Mouse (Mus musculus) midbrain, postnatal 0 days (tissue): ENCODE results near the gene Adora3. TPM values are rescaled to one million over a fixed set of nuclear protein-coding genes. Genes with fewer than 3 reads are reported as not detected.
"Not testable (repeated sequence)": the region's sequence is repeated elsewhere in the genome, so short reads cannot be mapped to it uniquely, and the experiment has no call there.

Experiments
- ATAC-seq: fragments of 200-750 bp; cut with Nextera tagmentation; 2 replicates; pipeline ENCODE4 v1.8.0; 2017; ENCODE audit warnings: moderate number of reproducible peaks, mild to moderate bottlenecking, moderate TSS enrichment, moderate library complexity; ENCODE audit not compliant: low FRiP score
- DNase-seq: peaks from one replicate; pipeline ENCODE4 v3.0.0-alpha.2; 2015; ENCODE audit warnings: low spot score
- H3K27ac ChIP-seq: fragments of 300-500 bp; sonication (generic); 2 replicates; pipeline ENCODE4 v1.5.1; 2014; ENCODE audit warnings: low read depth, mild to moderate bottlenecking, low read length, mixed read lengths
- H3K27me3 ChIP-seq: fragments of 300-500 bp; sonication (generic); 2 replicates; pipeline ENCODE4 v1.6.1; 2014; ENCODE audit warnings: low read length, control low read depth, mixed read lengths; ENCODE audit not compliant: insufficient read depth
- H3K36me3 ChIP-seq: fragments of 300-500 bp; sonication (generic); 2 replicates; pipeline ENCODE4 v1.6.1; 2014; ENCODE audit warnings: low read length, control low read depth, mixed read lengths; ENCODE audit not compliant: insufficient read depth
- H3K4me1 ChIP-seq: fragments of 300-500 bp; sonication (generic); 2 replicates; pipeline ENCODE4 v1.6.1; 2014; ENCODE audit warnings: mild to moderate bottlenecking, control low read depth, antibody characterized with exemption, low read length, mixed read lengths; ENCODE audit not compliant: insufficient read depth
- H3K4me2 ChIP-seq: fragments of 300-500 bp; sonication (generic); 2 replicates; pipeline ENCODE4 v1.6.1; 2014; ENCODE audit warnings: low read depth, mild to moderate bottlenecking, low read length, mixed read lengths; ENCODE audit not compliant: poor library complexity, severe bottlenecking
- H3K4me3 ChIP-seq: fragments of 300-500 bp; sonication (generic); 2 replicates; pipeline ENCODE4 v1.5.1; 2014; ENCODE audit warnings: low read depth, mild to moderate bottlenecking, low read length, moderate library complexity
- H3K9ac ChIP-seq: fragments of 300-500 bp; sonication (generic); replicated peaks from 2 replicates; pipeline ENCODE4 v1.6.1; 2014; ENCODE audit warnings: mild to moderate bottlenecking, low read length, moderate library complexity, mixed read lengths; ENCODE audit not compliant: poor library complexity, severe bottlenecking
- H3K9me3 ChIP-seq: fragments of 300-500 bp; sonication (generic); 2 replicates; pipeline ENCODE4 v1.6.1; 2016; ENCODE audit warnings: low read length, control low read depth
- CTCF ChIP-seq: IDR thresholded peaks from 2 replicates; pipeline ENCODE4 v1.5.1; 2016; ENCODE audit warnings: antibody characterized with exemption, mild to moderate bottlenecking
- WGBS: fragments of 180-500 bp; shearing (Covaris S2); extraction: QIAGEN DNeasy Blood & Tissue Kit; methylation state at CpG from one replicate; pipeline ENCODE4 v1.1.7; 2014; 5-methylcytosine and 5-hydroxymethylcytosine counted together
- polyA plus RNA-seq: library from polyadenylated mRNA; unstranded; fragments of >200 nt; fragmentation: Nextera tagmentation; extraction: Ambion mirVana; gene quantifications from 2 replicates; pipeline ENCODE4 v1.2.1, GENCODE M21; 2015
- total RNA-seq: library from RNA; depleted of rRNA; stranded (reverse); fragments of >200 nt; gene quantifications from 2 replicates; pipeline ENCODE4 v1.2.3, GENCODE M21; 2014

Adora3 gene
- total and polyA plus RNA-seq, 2 experiments from 2014 or later: 0.30 to 0.77 TPM

- Histone ChIP-seq H3K9ac (no peak overlapping the region), H3K4me3 (no peak overlapping the region), H3K27me3 (no peaks in the 10 kb centered on the region), H3K9me3 (no peaks in the 10 kb centered on the region), H3K27ac (no peak overlapping the region), H3K36me3 (no peaks in the 10 kb centered on the region), H3K4me1 (no peaks in the 10 kb centered on the region), H3K4me2 (no peak overlapping the region)
- ATAC-seq: no peak
- DNase-seq: no peak
- 88% methylated on average over 9 of the region's 9 CpGs for WGBS
- no peak for TF ChIP-seq CTCF
These were observed 41.6 kb downstream of the Adora3 start for GRCm38 (mm10) chr3:105912097-105912880.

- no peak for ATAC-seq
- Histone ChIP-seq H3K36me3 (no peaks in the 10 kb centered on the region), H3K4me1 (no peaks in the 10 kb centered on the region), H3K27me3 (no peaks in the 10 kb centered on the region), H3K9me3 (no peaks in the 10 kb centered on the region), H3K4me2 (no peak overlapping the region), H3K27ac (no peak overlapping the region), H3K4me3 (no peak overlapping the region), H3K9ac (no peak overlapping the region)
- TF ChIP-seq CTCF: no peak
- DNase-seq: no peak
- WGBS: 82% methylated on average over 10 of the region's 10 CpGs
These were observed 43.4 kb downstream of the Adora3 start for GRCm38 (mm10) chr3:105913839-105914681.

- Histone ChIP-seq H3K36me3 (no peaks in the 10 kb centered on the region), H3K27me3 (no peaks in the 10 kb centered on the region), H3K9me3 (no peaks in the 10 kb centered on the region), H3K9ac (no peak overlapping the region), H3K4me2 (no peak overlapping the region), H3K27ac (no peak overlapping the region), H3K4me3 (no peak overlapping the region), H3K4me1 (no peaks in the 10 kb centered on the region)
- TF ChIP-seq CTCF: no peak
- ATAC-seq (no peak), DNase-seq (no peak)
- 41% methylated on average over 1 of the region's 1 CpGs for WGBS
These were observed 44.6 kb downstream of the Adora3 start for GRCm38 (mm10) chr3:105915281-105915680.

GRCm38 (mm10) chr3:105916455-105916854, 45.8 kb downstream of the Adora3 start:
- H3K36me3 ChIP-seq, DNase-seq, H3K9me3 ChIP-seq, H3K9ac ChIP-seq, H3K27me3 ChIP-seq, H3K4me2 ChIP-seq, H3K4me1 ChIP-seq, ATAC-seq, H3K4me3 ChIP-seq, H3K27ac ChIP-seq: not testable (repeated sequence)

GRCm38 (mm10) chr3:105917656-105918354, 47.1 kb downstream of the Adora3 start:
- TF ChIP-seq CTCF: no peak
- no peak overlapping the region for H3K4me3 ChIP-seq
- no peaks in the 10 kb centered on the region for H3K4me1 ChIP-seq
- H3K4me2 ChIP-seq: no peak overlapping the region
- no peak for DNase-seq
- no peak for ATAC-seq
- 58% methylated on average over 10 of the region's 10 CpGs for WGBS
- no peaks in the 10 kb centered on the region for H3K27me3 ChIP-seq
- no peak overlapping the region for H3K9ac ChIP-seq
- H3K9me3 ChIP-seq: no peaks in the 10 kb centered on the region
- H3K36me3 ChIP-seq: no peaks in the 10 kb centered on the region
- no peak overlapping the region for H3K27ac ChIP-seq
